Mouse (Mus musculus): Measurements from ENCODE around the gene Vmn2r33. TPM values are rescaled to one million over a fixed set of nuclear protein-coding genes. Genes with fewer than 3 reads are reported as not detected.
"Not testable (repeated sequence)": the region's sequence is repeated elsewhere in the genome, so short reads cannot be mapped to it uniquely, and the experiment has no call there.

Vmn2r33 gene
- not detected in 2 replicates for total RNA-seq (2014; fragmentation: Nextera tagmentation)
- 0.11 TPM in 1 of 2 replicates, not detected in the other for total RNA-seq (2017)
- polyA plus RNA-seq (2012): not detected in 2 replicates

DNA sequence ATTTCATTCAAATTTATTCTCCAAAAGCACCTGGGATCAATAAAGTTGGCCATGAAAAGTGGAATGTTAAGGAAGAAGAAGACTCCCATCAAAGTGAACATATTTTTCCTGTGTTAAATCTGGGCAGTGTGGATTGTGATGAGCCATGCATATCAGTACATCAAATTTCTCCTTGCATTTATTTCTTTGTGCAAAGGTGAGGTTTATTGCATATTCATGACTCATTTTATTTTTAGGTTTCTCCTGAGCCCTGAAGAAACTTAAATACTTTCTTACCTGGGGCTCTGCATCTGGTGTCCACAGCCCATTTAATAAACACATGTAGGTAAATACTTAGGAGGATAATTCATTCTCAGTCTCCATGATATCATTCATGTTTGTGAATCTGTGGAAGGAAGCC lies at the start of gene Vmn2r33:
Gene Vmn2r33 (minus strand): TSS at position 101 of the 400 bp plus-strand sequence.
- H3K4me3 ChIP-seq (ENCODE audit: low read depth, low read length); H3K9me3 ChIP-seq (replicated peaks); H3K27me3 ChIP-seq (ENCODE audit: insufficient read depth, low read length); H3K36me3 ChIP-seq (replicated peaks); H3K4me1 ChIP-seq (ENCODE audit: insufficient read depth, low read depth, low read length); DNase-seq (ENCODE audit: low spot score); ATAC-seq (ENCODE audit: extremely low read depth, insufficient number of reproducible peaks, low FRiP score, poor library complexity, severe bottlenecking): not testable (repeated sequence)

Other genes with a start within 250 kb of the Vmn2r33 start
- 0.15 TPM in 1 of 2 replicates, not detected in the other for gene Vmn2r30, start 229.2 kb downstream of the Vmn2r33 start, total RNA-seq (2014; fragmentation: Nextera tagmentation)
- 0.17 and 0.27 TPM in 2 replicates for gene Vmn2r30, start 229.2 kb downstream of the Vmn2r33 start, total RNA-seq (2017)
- not detected in 2 replicates for gene Vmn2r30, start 229.2 kb downstream of the Vmn2r33 start, polyA plus RNA-seq (2012)
- not detected in 2 replicates for gene Gm45783, start 192.2 kb downstream of the Vmn2r33 start, total RNA-seq (2014; fragmentation: Nextera tagmentation)
- not detected in 2 replicates for gene Gm45783, start 192.2 kb downstream of the Vmn2r33 start, total RNA-seq (2017)
- gene Gm45783, start 192.2 kb downstream of the Vmn2r33 start, polyA plus RNA-seq (2012): 0.16 and 0.25 TPM in 2 replicates
- gene Vmn2r31, start 167.1 kb downstream of the Vmn2r33 start, total RNA-seq (2014; fragmentation: Nextera tagmentation): not detected in 2 replicates
- 0.17 and 0.33 TPM in 2 replicates for gene Vmn2r31, start 167.1 kb downstream of the Vmn2r33 start, total RNA-seq (2017)
- not detected in 2 replicates for gene Vmn2r31, start 167.1 kb downstream of the Vmn2r33 start, polyA plus RNA-seq (2012)
- not detected in 2 replicates for gene Vmn2r32, start 86.8 kb downstream of the Vmn2r33 start, total RNA-seq (2014; fragmentation: Nextera tagmentation)
- 0.05 and 0.12 TPM in 2 replicates for gene Vmn2r32, start 86.8 kb downstream of the Vmn2r33 start, total RNA-seq (2017)
- not detected in 2 replicates for gene Vmn2r32, start 86.8 kb downstream of the Vmn2r33 start, polyA plus RNA-seq (2012)
- not detected in 2 replicates for gene Vmn2r34, start 122.7 kb upstream of the Vmn2r33 start, total RNA-seq (2014; fragmentation: Nextera tagmentation)
- not detected in 2 replicates for gene Vmn2r34, start 122.7 kb upstream of the Vmn2r33 start, total RNA-seq (2017)
- not detected in 2 replicates for gene Vmn2r34, start 122.7 kb upstream of the Vmn2r33 start, polyA plus RNA-seq (2012)

Data from G1E (cell line).